Mouse (Mus musculus) CD4-positive, CD25-positive, alpha-beta regulatory T cell, adult 2 months (primary cell): ENCODE results near the gene Srpk2.
"Not testable (repeated sequence)": the region's sequence is repeated elsewhere in the genome, so short reads cannot be mapped to it uniquely, and the experiment has no call there.

Experiments used
- DNase-seq: peaks from one replicate; pipeline ENCODE4 v3.0.0-alpha.2; 2012; ENCODE audit warnings: low read depth, low spot score

The Srpk2 gene

DNA sequence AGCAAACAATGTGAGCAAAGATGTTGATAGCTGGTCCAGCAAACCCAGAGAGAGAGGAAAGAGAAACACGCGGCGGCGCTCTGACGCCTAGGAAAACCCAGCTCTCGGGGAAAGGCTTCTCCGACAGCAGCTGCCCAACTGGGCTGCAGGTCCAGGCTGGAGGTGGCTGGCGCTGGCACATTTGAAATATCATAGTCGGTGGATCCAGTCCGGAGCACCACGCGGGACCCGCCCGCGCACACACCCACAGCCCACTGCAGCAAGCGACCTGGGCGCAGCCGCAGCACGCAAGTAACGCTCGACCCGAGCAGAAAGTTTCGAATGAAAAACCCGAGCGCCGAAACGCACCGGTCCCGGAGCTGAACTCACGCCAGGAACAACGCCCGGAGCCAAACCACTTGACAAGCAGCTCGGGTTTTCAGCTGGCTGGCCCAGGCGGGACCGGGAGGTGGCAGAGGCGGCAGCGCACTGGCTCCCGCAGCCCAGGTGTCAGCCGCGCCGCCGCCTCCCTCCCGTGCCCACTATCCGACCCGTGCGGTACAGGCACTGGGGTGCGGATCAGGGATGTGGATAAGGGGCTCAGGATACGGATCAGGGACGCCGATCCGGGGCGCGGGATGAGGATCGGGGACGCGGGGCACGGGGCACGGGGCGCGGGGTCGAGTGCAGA is 9.5 kb downstream of the Srpk2 start:
- peak; percentile 54 for DNase-seq

DNA sequence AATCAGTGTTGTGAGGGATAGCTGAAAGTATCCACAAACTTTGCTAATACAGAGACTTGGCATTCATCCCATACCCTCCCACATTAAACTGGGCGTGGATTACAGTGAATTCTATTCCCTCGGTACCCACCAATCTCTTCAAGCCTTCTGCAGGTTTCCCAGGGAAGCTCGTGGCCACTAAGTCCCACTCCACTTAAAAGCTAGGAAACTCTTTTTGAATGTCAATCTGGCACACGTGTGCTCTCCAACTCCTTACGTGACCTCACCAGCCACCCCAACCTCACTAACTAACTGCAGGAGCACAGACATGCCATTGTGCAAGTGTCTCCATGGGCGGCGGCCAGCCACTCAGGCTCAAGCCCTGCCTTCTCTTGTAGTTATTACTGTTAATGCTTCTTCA is 12.3 kb downstream of the Srpk2 start:
- no peak for DNase-seq

DNA sequence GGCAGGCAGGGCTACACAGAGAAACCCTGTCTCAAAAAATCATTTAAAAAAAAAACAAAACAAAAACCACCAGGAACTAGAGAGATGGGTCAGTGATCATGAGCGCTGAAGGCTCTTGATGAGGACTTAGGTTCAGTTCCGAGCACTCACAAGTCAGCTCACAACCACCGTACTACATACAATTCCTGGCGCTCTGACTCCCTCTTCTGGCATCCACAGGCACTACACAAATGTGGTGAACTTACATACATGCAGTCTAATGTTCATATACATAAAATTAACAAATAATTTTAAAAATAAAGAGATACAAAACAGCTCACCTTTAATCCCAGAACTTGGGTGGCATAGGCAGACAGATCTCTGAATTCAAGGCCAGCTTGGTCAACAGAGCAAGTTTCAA is 13.5 kb downstream of the Srpk2 start:
- peak; percentile 20 for DNase-seq

DNA sequence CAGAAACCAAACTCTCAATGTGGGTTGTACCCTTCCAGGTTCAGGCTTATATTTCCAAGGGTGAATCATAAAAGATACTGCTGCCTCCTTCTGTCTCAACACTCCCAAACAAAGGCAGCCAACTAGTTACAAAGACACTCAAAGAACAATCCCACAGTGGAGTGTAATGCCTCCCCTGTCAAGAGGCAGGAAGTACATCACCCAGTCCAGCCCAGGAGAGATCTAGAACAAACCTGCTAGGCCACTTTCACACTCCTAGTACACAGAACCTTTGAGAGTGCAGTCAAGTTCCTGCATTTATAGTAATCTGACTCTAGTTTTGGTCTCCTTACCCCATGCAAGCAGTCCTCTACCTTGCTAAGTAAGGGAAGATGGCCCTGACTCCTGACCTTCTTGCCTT is 18.5 kb downstream of the Srpk2 start:
- DNase-seq = no peak

DNA sequence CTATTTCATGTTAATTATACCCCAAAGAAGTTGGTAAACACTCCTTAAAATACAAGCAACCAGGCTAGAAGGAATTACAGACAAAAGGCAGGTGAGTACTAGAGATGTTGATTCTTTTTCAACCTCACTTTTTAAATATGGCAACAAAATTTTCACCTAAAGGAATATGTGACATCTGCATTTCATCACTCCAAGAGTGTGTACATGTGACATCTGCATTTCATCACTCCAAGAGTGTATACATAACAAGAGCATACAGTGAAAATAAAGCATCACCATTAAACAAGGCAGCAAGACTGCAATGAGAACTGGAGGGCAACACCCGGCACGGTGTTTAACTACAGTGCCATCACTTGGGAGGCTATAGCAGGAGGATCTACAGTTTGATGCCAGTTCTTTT is 23.2 kb downstream of the Srpk2 start:
- no peak for DNase-seq

DNA sequence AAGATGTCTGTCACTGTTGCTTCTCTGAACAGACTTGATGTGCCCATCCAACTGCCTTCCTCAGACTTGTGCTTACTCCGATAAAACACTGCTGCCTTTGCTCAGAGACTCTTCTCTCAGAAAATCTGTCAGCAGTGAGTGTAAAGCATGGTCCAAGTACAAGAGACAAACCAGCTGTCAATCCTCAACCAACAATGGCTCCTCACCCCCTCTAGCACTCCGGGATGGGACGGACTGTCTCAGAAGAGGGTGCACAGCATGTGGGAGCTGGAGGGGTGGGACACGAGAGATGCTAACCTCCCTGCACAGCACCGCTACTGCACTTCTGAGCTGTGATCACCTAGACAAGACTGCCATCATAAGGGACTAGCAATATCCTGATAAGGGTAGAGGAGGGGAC is 26.4 kb downstream of the Srpk2 start:
- DNase-seq = no peak

DNA sequence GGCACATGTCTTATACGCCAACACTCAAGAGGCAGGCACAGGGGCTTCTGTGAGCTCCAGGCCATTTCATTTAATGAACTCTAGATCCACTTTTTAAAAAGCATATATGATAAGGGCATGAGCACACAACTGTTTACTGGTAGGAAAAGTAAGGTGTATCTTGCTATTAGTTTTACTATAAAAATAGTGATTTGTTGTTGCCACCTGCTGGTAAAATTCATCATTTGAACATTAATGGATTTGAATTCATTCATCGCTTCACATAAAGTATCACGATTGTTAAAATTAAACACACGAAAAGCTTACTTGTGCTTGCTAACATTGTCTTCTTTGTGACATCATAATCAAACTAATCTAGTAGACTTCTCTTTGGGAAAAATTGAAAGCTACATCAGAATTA is 27.8 kb downstream of the Srpk2 start:
- peak; percentile 34 for DNase-seq

DNA sequence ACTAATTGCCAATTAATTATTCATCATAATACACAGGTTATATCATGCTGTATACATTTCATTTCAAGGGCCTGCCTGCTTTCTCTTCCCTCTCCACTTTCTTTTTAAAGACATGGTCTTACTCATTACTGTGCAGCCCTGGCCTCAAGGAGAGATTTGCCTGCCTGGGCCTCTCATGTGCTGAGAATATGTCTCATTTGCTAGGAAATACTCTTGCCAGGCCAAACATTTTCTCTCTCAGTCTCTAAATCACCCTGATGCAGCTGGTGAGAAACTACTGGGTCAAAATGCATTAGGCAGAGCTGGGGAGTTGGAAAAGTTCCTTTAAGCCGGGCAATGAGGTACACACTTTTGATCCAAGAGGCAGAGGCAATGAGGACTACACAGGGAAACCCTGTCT is 29.4 kb downstream of the Srpk2 start:
- DNase-seq = no peak

DNA sequence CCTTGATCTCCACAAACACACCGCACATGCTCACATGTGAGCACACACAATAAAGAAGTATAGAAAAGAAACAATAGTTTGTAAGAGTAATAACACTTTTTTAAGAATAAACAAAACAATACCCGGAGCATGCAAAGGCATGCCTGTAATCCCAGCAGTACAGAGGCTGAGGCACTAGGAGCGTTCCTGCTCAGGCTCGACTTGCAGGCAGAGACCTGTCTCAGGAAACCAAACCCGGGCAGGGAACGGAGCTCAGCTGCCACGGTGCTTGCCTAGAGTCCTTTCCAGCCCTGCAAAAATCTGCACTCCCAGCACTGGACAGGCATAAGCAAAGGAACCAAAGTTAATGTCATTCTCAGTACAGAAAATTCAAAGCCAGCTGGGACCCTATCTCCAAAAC is 32.1 kb downstream of the Srpk2 start:
- no peak for DNase-seq

DNA sequence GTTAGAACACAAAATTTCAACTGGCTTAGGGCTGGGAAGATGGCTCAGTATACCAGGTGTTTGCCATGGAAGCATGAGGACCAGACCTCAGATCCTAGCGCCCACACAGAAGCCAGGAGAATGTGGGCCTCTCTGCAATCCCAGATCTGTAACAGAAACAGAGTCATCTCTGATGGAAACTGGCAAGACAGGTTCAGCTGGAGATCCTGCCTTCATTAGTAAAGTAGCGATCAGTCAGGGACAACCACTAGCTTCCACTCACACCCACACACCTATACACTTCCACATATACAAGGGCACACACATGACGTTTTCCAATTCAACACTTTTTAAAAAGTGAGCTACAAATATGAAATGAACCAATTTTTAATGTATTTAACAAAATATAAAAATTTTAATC is 32.6 kb downstream of the Srpk2 start:
- DNase-seq = no peak

DNA sequence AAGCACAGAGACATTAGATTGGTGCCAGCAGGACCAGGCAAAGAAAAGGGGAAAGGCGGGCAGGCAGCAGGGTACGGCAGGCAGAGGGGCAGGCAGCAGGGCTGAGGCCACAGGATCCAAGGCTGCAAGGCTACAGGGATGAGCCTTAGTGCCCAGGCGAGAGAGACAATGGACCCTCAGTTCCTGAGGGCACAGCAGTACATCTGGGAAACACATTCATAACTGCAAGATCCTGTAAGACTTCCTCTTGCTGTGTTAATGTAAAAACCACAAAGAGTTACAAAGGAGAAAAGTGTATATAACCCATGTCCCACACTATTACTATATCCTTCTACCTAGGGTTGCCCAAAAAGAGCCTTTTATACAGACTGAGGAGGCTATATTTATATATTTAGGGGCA is 33.9 kb downstream of the Srpk2 start:
- no peak for DNase-seq

DNA sequence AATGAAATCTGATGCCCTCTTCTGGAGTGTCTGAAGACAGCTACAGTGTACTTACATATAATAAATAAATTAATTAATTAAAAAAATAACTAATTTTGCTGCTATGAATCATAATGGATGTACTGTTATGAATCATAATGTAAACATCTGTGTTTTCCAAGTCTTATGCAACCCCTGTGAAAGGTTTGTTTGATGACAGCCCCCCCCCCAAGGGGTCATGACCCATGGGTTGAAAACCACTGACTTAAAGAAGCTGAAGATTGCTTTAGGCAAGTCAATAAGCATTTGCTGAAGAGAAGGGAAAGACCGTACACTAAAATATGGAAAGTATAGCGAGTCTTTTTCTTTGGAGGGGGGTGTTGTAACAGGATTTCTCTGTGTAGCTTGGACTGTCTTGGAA is 35.2 kb downstream of the Srpk2 start:
- no peak for DNase-seq

DNA sequence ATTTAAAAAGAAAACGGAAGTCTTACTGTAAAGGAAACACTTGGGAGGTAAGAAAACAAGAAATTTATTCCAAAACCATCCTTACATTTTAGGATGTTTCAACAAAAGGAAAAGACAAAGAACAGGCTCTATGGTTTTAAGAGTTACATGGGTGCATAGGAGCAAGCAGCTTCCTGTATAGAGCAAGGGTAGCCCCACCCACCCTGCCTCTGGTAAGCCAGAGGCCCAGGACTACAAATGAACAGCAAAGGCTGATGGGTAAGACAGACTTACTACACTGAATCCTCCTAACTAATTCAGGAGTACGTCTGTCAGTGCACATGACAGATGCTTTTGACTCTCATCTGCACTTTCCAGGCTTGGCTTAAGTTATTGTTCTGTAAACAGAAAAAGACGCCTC is 38.7 kb downstream of the Srpk2 start:
- DNase-seq = peak; percentile 50

DNA sequence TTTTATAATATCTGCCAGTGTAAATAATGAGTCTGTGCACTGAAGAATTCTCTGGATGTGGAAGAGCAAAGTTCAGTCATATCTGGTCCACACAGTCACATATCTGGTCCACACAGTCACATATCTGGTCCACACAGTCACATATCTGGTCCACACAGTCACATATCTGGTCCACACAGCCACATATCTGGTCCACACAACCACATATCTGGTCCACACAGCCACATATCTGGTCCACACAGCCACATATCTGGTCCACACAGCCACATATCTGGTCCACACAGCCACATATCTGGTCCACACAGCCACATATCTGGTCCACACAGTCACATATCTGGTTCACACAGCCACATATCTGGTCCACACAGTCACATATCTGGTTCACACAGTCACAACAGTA is 45.2 kb downstream of the Srpk2 start:
- not testable (repeated sequence) for DNase-seq

DNA sequence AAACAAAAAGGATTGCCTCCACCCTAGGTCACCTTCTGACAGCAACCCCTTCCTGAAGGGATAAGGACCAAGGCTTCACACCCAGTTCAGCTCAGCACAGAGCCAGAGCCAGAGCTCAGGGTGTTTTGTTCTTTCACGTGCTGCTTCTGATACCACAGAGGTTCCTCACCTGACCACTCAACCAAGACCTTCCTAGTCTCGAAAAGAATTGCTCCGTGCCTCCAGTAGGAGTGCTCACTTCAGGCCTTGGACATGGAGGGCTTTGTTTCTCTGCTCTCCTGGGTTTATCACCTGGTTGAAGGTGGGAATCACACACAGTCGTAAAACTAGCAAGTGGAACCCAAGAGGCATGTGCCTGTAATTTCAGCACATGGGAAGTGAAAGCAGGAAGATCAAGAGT is 46.4 kb downstream of the Srpk2 start:
- DNase-seq = no peak

DNA sequence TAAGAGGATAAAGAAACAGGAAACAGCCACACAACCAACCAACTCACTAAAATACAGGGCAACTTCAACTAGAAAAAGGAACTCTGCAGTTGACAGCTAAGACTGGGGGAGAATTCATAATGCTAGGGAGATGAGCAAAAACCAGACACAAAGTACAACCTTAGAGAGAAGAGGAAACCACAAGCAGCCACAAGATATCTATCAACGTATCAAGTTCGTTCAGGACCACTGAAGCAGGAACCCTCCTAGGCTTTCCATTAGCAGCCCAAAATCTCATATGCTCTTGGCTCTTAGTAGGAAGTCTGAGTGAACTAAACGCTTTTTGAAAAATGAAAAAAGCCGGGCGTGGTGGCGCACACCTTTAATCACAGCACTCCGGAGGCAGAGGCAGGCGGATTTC is 47.1 kb downstream of the Srpk2 start:
- DNase-seq = peak; percentile 62

DNA sequence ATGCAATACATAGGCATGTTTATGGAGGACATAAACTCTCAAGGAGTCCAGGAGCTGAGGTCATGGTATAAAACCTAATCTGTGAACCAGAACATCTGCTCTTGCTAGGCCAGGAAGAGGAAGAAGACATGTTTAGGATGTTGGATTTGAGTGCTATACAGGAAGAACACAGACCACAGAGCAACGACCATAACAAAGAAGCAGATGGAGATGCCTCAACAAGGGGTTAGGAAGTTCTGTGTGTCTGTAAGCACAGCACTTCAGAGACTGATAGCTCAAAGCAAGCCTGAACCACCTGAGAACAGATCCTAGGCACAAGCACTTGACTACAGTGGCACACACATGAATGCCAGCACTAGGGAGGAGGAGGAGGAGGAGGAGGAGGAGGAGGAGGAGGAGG is 52.9 kb downstream of the Srpk2 start:
- no peak for DNase-seq

DNA sequence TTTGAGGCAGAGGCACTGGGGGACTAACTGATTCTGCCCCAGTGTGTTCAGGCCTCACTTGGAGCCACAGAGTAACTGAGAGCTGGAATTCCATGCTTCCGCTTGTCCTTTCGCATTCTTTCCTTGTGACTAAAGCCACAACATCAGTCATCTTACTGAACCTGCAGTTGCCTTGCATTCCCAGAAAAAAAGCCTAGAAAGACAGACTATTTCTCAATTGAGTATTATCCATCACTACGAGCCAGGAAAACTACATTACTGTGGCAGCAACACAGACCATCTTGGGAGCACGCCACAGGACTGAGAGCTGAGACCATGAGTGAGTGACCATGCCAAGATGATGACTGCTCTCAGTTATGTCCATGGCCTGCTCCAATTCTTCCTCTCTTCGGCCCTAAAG is 57.2 kb downstream of the Srpk2 start:
- no peak for DNase-seq

DNA sequence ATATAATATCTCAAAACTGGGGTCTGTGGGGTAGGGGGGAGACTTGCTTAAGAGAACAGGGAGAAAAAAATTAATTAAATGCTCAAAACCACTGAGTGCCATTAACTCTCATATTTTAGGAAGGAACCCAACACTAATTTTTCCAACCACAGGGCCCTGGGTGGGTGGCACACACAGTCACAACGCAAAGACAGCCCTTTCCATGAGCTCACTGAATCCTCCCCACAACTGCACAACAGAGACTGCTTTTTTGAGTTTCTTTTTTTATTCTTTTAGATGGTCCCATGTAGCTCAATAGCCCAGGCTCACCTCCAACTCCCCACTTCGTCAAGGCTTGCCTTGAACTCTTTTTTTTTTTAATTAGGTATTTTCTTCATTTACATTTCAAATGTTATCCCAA is 58.2 kb downstream of the Srpk2 start:
- peak; percentile 40 for DNase-seq

DNA sequence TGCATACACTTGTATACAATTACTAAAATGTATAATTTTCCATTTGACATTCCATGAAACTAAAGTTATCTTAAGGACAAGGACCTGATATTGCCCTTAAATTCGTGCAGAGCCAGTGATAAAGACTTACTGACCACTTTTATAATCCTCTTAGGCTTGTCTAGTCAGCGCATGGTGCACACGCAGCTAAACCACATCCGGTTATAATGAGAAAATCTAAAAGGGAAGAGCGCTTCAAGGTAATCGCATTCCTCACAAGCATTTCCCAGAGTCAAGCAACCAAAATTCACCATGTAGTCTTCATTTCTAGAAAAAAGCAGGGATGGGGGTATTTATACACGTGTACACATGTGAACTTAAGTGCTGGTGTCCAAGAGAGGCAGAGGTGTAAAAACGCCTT is 63.8 kb downstream of the Srpk2 start:
- DNase-seq = peak; percentile 43

DNA sequence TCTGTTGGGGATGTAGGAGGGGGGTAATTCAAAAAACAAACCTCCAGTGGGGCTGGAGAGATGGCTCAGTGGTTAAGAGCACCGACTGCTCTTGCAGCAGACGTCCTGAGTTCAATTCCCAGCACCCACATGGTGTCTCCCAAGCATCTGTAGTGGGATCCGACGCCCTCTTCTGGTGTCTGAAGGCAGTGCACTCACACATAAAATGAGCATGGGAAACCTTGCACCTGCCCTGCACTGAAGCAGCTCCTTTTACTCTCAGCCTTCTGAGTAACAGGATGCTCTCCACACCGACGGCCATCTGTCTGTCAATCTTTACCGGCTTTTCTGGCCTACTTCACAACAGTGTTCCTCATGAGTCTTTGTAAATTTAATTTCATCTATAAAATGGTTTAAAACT is 65.8 kb downstream of the Srpk2 start:
- DNase-seq = peak; percentile 33

DNA sequence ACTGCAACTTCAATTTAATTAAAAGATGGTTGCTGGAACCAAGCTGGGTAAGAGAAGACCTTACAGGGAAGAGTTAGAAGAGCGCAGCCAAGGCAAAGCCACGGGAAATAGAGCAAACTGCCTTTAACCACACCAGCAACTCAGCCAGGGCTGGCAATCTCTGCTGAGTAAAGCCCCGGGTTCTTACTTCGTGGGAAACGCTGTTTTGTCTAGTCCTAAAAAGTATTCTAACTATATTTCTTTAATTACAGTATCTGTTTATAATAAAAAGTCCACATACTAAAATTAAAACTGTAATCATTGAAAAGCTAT is 67.4 kb downstream of the Srpk2 start:
- no peak for DNase-seq

DNA sequence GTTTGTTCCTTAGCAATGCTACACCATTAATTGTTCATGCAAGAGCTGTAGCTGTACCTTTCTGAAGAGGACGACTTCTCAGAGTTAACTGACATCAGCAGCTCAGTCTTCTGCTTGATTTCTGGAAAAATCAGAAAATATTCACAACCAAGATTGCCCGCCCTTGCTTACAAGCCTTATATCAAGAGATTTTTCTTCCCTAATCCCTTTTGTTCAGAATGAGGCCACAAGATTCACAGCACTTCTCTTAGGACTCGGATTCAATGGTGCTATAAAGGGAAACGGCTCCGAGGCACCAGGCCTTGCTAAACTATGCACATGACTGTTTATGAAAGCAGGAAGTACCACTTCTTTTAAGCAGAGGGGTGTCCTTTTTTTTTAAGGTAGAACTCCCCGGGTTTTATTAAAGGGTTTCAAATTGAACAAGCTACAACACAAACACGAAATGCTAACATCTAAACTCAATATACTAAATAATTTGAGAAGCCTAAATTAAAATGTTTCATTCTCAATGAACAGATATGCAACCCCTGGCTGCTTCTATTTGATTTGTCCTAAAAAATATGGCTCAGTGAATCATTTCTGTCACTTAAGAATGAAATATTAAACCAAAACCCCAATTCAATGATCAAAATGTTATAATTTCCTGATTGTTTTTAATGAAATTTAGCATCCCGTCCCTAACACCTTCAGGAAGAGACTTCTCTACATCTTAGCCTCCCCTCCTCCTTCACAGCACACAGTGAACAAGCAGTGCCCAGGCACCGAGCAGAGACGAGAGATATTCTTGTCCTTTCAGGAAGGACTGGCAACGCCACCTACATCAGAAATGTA is 67.9 kb downstream of the Srpk2 start:
- DNase-seq = peak; percentile 78
